Mouse (Mus musculus) induced T-regulatory cell, adult 2 months (primary cell): ENCODE measurements around the gene Gm34302.
"Not testable (repeated sequence)": the region's sequence is repeated elsewhere in the genome, so short reads cannot be mapped to it uniquely, and the experiment has no call there.

ENCODE experiments used
- DNase-seq: peaks from one replicate; pipeline ENCODE4 v3.0.0-alpha.2; 2012; ENCODE audit warnings: low read depth

The Gm34302 gene

GRCm38 (mm10) chr3:63483726-63484125, at the start of gene Gm34302:
Gene Gm34302 (minus strand): TSS chr3:63483879.
- no peak for DNase-seq

- no peak for DNase-seq
Measured at GRCm38 (mm10) chr3:63531847-63532246, 48.2 kb upstream of the Gm34302 start.

- DNase-seq = no peak
Measured at GRCm38 (mm10) chr3:63517681-63518080, 34.0 kb upstream of the Gm34302 start.

- not testable (repeated sequence) for DNase-seq
Measured at GRCm38 (mm10) chr3:63516279-63516678, 32.6 kb upstream of the Gm34302 start.

- DNase-seq = no peak
Measured at GRCm38 (mm10) chr3:63511316-63511715, 27.6 kb upstream of the Gm34302 start.

GRCm38 (mm10) chr3:63509484-63509883, 25.8 kb upstream of the Gm34302 start:
- DNase-seq = no peak

- DNase-seq = no peak
Measured at GRCm38 (mm10) chr3:63508924-63509323, 25.2 kb upstream of the Gm34302 start.

GRCm38 (mm10) chr3:63504433-63504832, 20.8 kb upstream of the Gm34302 start:
- DNase-seq = no peak

- DNase-seq = no peak
Measured at GRCm38 (mm10) chr3:63494625-63495382, 11.1 kb upstream of the Gm34302 start.

- no peak for DNase-seq
Measured at GRCm38 (mm10) chr3:63493563-63493962, 9.9 kb upstream of the Gm34302 start.

- DNase-seq = no peak
Measured at GRCm38 (mm10) chr3:63440426-63441125, 43.1 kb downstream of the Gm34302 start.

- no peak for DNase-seq
Measured at GRCm38 (mm10) chr3:63439738-63440137, 43.9 kb downstream of the Gm34302 start.

GRCm38 (mm10) chr3:63438898-63439297, 44.8 kb downstream of the Gm34302 start:
- DNase-seq = no peak
